Mouse (Mus musculus): ENCODE measurements around the gene Ank3. TPM values are rescaled to one million over a fixed set of nuclear protein-coding genes. Genes with fewer than 3 reads are reported as not detected.

The Ank3 gene
- total and polyA plus RNA-seq, 3 experiments, result 3.2 to 6.7 TPM; not detected in 1

GRCm38 (mm10) chr10:69630802-69631388 is 232.3 kb downstream of the Ank3 start:
- Histone ChIP-seq H3K9ac (ENCODE audit: control insufficient read depth, low read depth, low read length, poor library complexity, severe bottlenecking) (no peak overlapping the region), H3K27me3 (ENCODE audit: control insufficient read depth in 1 of 2, insufficient read depth in 2 of 2, low read length in 2 of 2) (no peaks in the 10 kb centered on the region), H3K36me3 (ENCODE audit: control insufficient read depth in 1 of 2, insufficient read depth in 2 of 2, low read length in 2 of 2) (no peaks in the 10 kb centered on the region), H3K27ac (ENCODE audit: control insufficient read depth, low read depth, low read length) (no peak overlapping the region), H3K4me1 (ENCODE audit: control insufficient read depth in 1 of 2, insufficient read depth in 2 of 2, low read length in 2 of 2) (no peaks in the 10 kb centered on the region), H3K4me3 (ENCODE audit: control insufficient read depth in 1 of 2, insufficient read depth in 1 of 2, low read depth in 2 of 2, low read length in 2 of 2) (no peak overlapping the region), H3K9me3 (replicated peaks; ENCODE audit: insufficient read depth, low read length) (no peaks in the 10 kb centered on the region), H3K79me2 (ENCODE audit: control insufficient read depth, insufficient read depth, low read length, poor library complexity) (no peaks in the 10 kb centered on the region)
- no peak for DNase-seq (ENCODE audit: low read depth, low spot score)
- TF ChIP-seq POLR2A (IDR thresholded peaks at IDR 0.05; ENCODE audit: control insufficient read depth in 1 of 2, insufficient read depth in 1 of 2, low read depth in 1 of 2, low read length in 2 of 2, poor library complexity in 1 of 2) (no peak), RAD21 (IDR thresholded peaks at IDR 0.05; ENCODE audit: low read depth, low read length) (no peak), SMC3 (IDR thresholded peaks at IDR 0.05; ENCODE audit: low read depth, low read length) (no peak), CHD2 (IDR thresholded peaks at IDR 0.05; ENCODE audit: low read length) (no peak), CTCF (IDR thresholded peaks at IDR 0.05 in 2 of 3, conservative IDR thresholded peaks at IDR 0.05 in 1 of 3; ENCODE audit: control insufficient read depth in 1 of 3, insufficient read depth in 1 of 3, low read depth in 2 of 3, low read length in 3 of 3, poor library complexity in 1 of 3, severe bottlenecking in 1 of 3) (no peak), RCOR1 (IDR thresholded peaks at IDR 0.05; ENCODE audit: low read depth, low read length) (no peak), ZNF384 (IDR thresholded peaks at IDR 0.05; ENCODE audit: low read depth, low read length) (no peak), MYC (IDR thresholded peaks at IDR 0.05; ENCODE audit: low read depth, low read length) (no peak), MEF2A (IDR thresholded peaks at IDR 0.05; ENCODE audit: extremely low read depth, insufficient replicate concordance, low read depth, low read length, poor library complexity, severe bottlenecking) (no peak), UBTF (IDR thresholded peaks at IDR 0.05; ENCODE audit: borderline replicate concordance, insufficient read depth, low read depth, low read length) (no peak), TBP (IDR thresholded peaks at IDR 0.05; ENCODE audit: low read depth, low read length) (no peak), ZMIZ1 (IDR thresholded peaks at IDR 0.05; ENCODE audit: low read depth, low read length) (no peak), GATA1 (IDR thresholded peaks at IDR 0.05; ENCODE audit: low read depth, low read length) (no peak), BHLHE40 (IDR thresholded peaks at IDR 0.05; ENCODE audit: borderline replicate concordance, low read depth, low read length) (no peak), NELFE (IDR thresholded peaks at IDR 0.05; ENCODE audit: low read depth, low read length) (no peak), MYB (IDR thresholded peaks at IDR 0.05; ENCODE audit: low read depth, low read length) (no peak), ZC3H11A (IDR thresholded peaks at IDR 0.05; ENCODE audit: low read depth, low read length) (no peak), EP300 (IDR thresholded peaks at IDR 0.05; ENCODE audit: low read depth in 1 of 2, low read length in 2 of 2) (no peak)

GRCm38 (mm10) chr10:69632885-69633284 is 234.3 kb downstream of the Ank3 start:
- Histone ChIP-seq H3K79me2 (ENCODE audit: control insufficient read depth, insufficient read depth, low read length, poor library complexity) (no peaks in the 10 kb centered on the region), H3K4me1 (ENCODE audit: control insufficient read depth in 1 of 2, insufficient read depth in 2 of 2, low read length in 2 of 2) (no peaks in the 10 kb centered on the region), H3K27ac (ENCODE audit: control insufficient read depth, low read depth, low read length) (no peak overlapping the region), H3K4me3 (ENCODE audit: control insufficient read depth in 1 of 2, insufficient read depth in 1 of 2, low read depth in 2 of 2, low read length in 2 of 2) (no peak overlapping the region), H3K9me3 (replicated peaks; ENCODE audit: insufficient read depth, low read length) (no peaks in the 10 kb centered on the region), H3K27me3 (ENCODE audit: control insufficient read depth in 1 of 2, insufficient read depth in 2 of 2, low read length in 2 of 2) (no peaks in the 10 kb centered on the region), H3K9ac (ENCODE audit: control insufficient read depth, low read depth, low read length, poor library complexity, severe bottlenecking) (no peak overlapping the region), H3K36me3 (ENCODE audit: control insufficient read depth in 1 of 2, insufficient read depth in 2 of 2, low read length in 2 of 2) (no peaks in the 10 kb centered on the region)
- no peak for DNase-seq (ENCODE audit: low read depth, low spot score)
- no peak for TF ChIP-seq TAL1 (IDR thresholded peaks at IDR 0.05; ENCODE audit: low read length)
- TF ChIP-seq KAT2A (conservative IDR thresholded peaks at IDR 0.05; ENCODE audit: low read depth, low read length), result no peak
- no peak for TF ChIP-seq RCOR1 (IDR thresholded peaks at IDR 0.05; ENCODE audit: low read depth, low read length)
- TF ChIP-seq GABPA (IDR thresholded peaks at IDR 0.05; ENCODE audit: low read depth, low read length), result no peak
- no peak for TF ChIP-seq MXI1 (IDR thresholded peaks at IDR 0.05; ENCODE audit: low read depth, low read length)
- no peak for TF ChIP-seq MAZ (IDR thresholded peaks at IDR 0.05; ENCODE audit: low read depth, low read length)
- TF ChIP-seq POLR2A (IDR thresholded peaks at IDR 0.05; ENCODE audit: control insufficient read depth in 1 of 2, insufficient read depth in 1 of 2, low read depth in 1 of 2, low read length in 2 of 2, poor library complexity in 1 of 2), result no peak
- TF ChIP-seq ELF1 (IDR thresholded peaks at IDR 0.05; ENCODE audit: low read depth, low read length), result no peak
- TF ChIP-seq RAD21 (IDR thresholded peaks at IDR 0.05; ENCODE audit: low read depth, low read length), result no peak
- no peak for TF ChIP-seq ZKSCAN1 (IDR thresholded peaks at IDR 0.05; ENCODE audit: low read depth, low read length)
- TF ChIP-seq MAX (IDR thresholded peaks at IDR 0.05; ENCODE audit: low read length), result no peak
- no peak for TF ChIP-seq CHD1 (IDR thresholded peaks at IDR 0.05; ENCODE audit: low read depth, low read length)
- no peak for TF ChIP-seq TBP (IDR thresholded peaks at IDR 0.05; ENCODE audit: low read depth, low read length)
- TF ChIP-seq ZNF384 (IDR thresholded peaks at IDR 0.05; ENCODE audit: low read depth, low read length), result no peak
- TF ChIP-seq CHD2 (IDR thresholded peaks at IDR 0.05; ENCODE audit: low read length), result no peak

Data from MEL (cell line).